Mouse (Mus musculus) cortical plate, adult 2 months (tissue): ENCODE measurements at regions not wholly inside any gene's neighbourhood (a gene's known extent, or its start where the extent isn't known, plus 50 kb on each side); places are given as distances from the start of the nearest gene placed in this dataset.

Experiments used
- H3K27ac ChIP-seq: fragments of 200-500 bp; 2 replicates; pipeline ENCODE4 v1.5.1; 2012; ENCODE audit warnings: low read length, control low read depth, inconsistent platforms; ENCODE audit not compliant: insufficient read depth
- H3K4me1 ChIP-seq: fragments of 200-500 bp; 2 replicates; pipeline ENCODE4 v1.6.1; 2011; ENCODE audit warnings: low read length; ENCODE audit not compliant: control insufficient read depth, insufficient read depth
- H3K4me3 ChIP-seq: fragments of 200-500 bp; 2 replicates; pipeline ENCODE4 v1.5.1; 2011; ENCODE audit warnings: mild to moderate bottlenecking, low read length, control low read depth; ENCODE audit not compliant: insufficient read depth
- CTCF ChIP-seq: fragments of 200-500 bp; IDR thresholded peaks from 2 replicates; pipeline ENCODE4 v1.5.1; 2011; ENCODE audit warnings: mild to moderate bottlenecking, control low read depth, low read length; ENCODE audit not compliant: insufficient read depth; ENCODE audit errors: extremely low read depth
- POLR2A ChIP-seq: fragments of 200-500 bp; IDR thresholded peaks from 2 replicates; pipeline ENCODE4 v1.6.1; 2011; ENCODE audit warnings: mild to moderate bottlenecking, low read length, control low read depth; ENCODE audit not compliant: insufficient read depth; ENCODE audit errors: extremely low read depth

- no peak overlapping the region for H3K27ac ChIP-seq
- no peak overlapping the region for H3K4me3 ChIP-seq
- TF ChIP-seq POLR2A (no peak), CTCF (no peak)
- no peaks in the 10 kb centered on the region for H3K4me1 ChIP-seq
Measured at GRCm38 (mm10) chr1:41427853-41428252, 622.5 kb downstream of the Tmem182 start.

- Histone ChIP-seq H3K4me1 (no peaks in the 10 kb centered on the region), H3K27ac (no peak overlapping the region), H3K4me3 (no peak overlapping the region)
- TF ChIP-seq CTCF, result no peak
- no peak for TF ChIP-seq POLR2A
Measured at GRCm38 (mm10) chr1:41431127-41431690, 625.8 kb downstream of the Tmem182 start.

- TF ChIP-seq POLR2A, result no peak
- TF ChIP-seq CTCF, result no peak
- Histone ChIP-seq H3K4me3 (no peak overlapping the region), H3K27ac (no peak overlapping the region), H3K4me1 (no peaks in the 10 kb centered on the region)
Measured at GRCm38 (mm10) chr1:41435379-41435778, 630.0 kb downstream of the Tmem182 start.

GRCm38 (mm10) chr1:41449972-41450371 is 644.6 kb downstream of the Tmem182 start:
- H3K27ac ChIP-seq, result no peak overlapping the region
- TF ChIP-seq POLR2A, result no peak
- TF ChIP-seq CTCF, result no peak
- H3K4me1 ChIP-seq, result no peaks in the 10 kb centered on the region
- no peak overlapping the region for H3K4me3 ChIP-seq
